Mouse (Mus musculus) neural tube, embryonic 11.5 days (tissue): ENCODE results near the gene Arhgef3. TPM values are rescaled to one million over a fixed set of nuclear protein-coding genes. Genes with fewer than 3 reads are reported as not detected.

ENCODE experiments used
- ATAC-seq: fragments of 200-750 bp; cut with Nextera tagmentation; 2 replicates; pipeline ENCODE4 v1.8.0; 2017; ENCODE audit warnings: moderate number of reproducible peaks, mild to moderate bottlenecking, moderate TSS enrichment, moderate library complexity; ENCODE audit not compliant: insufficient read depth, low FRiP score, low TSS enrichment
- DNase-seq: peaks from one replicate; pipeline ENCODE4 v3.0.0-alpha.2; 2015; ENCODE audit warnings: low spot score
- H3K27ac ChIP-seq: fragments of 300-500 bp; sonication (generic); 2 replicates; pipeline ENCODE4 v1.5.1; 2014; ENCODE audit warnings: low read depth, mild to moderate bottlenecking, low read length
- H3K27me3 ChIP-seq: fragments of 300-500 bp; sonication (generic); 2 replicates; pipeline ENCODE4 v1.6.1; 2014; ENCODE audit warnings: mild to moderate bottlenecking, low read length, mixed read lengths; ENCODE audit not compliant: control insufficient read depth, insufficient read depth
- H3K36me3 ChIP-seq: fragments of 300-500 bp; sonication (generic); 2 replicates; pipeline ENCODE4 v1.6.1; 2014; ENCODE audit warnings: mild to moderate bottlenecking, low read length, moderate library complexity, mixed read lengths; ENCODE audit not compliant: control insufficient read depth, insufficient read depth
- H3K4me1 ChIP-seq: fragments of 300-500 bp; sonication (generic); 2 replicates; pipeline ENCODE4 v1.6.1; 2014; ENCODE audit warnings: low read length, mixed read lengths; ENCODE audit not compliant: control insufficient read depth, insufficient read depth
- H3K4me2 ChIP-seq: fragments of 300-500 bp; sonication (generic); 2 replicates; pipeline ENCODE4 v1.6.1; 2014; ENCODE audit warnings: low read depth, mild to moderate bottlenecking, moderate library complexity
- H3K4me3 ChIP-seq: fragments of 300-500 bp; sonication (generic); 2 replicates; pipeline ENCODE4 v1.5.1; 2014; ENCODE audit warnings: low read depth, low read length
- H3K9ac ChIP-seq: fragments of 300-500 bp; sonication (generic); 2 replicates; pipeline ENCODE4 v1.6.1; 2014; ENCODE audit warnings: mild to moderate bottlenecking, low read length
- H3K9me3 ChIP-seq: fragments of 300-500 bp; sonication (generic); 2 replicates; pipeline ENCODE4 v1.6.1; 2016; ENCODE audit warnings: low read length; ENCODE audit not compliant: control insufficient read depth
- WGBS: fragments of 180-500 bp; shearing (Covaris S2); extraction: QIAGEN DNeasy Blood & Tissue Kit; methylation state at CpG from one replicate; pipeline ENCODE4 v1.1.7; 2014; 5-methylcytosine and 5-hydroxymethylcytosine counted together
- polyA plus RNA-seq: library from polyadenylated mRNA; unstranded; fragments of >200 nt; fragmentation: Nextera tagmentation; extraction: Ambion mirVana; gene quantifications from 2 replicates; pipeline ENCODE4 v1.2.1, GENCODE M21; 2014

The Arhgef3 gene
- polyA plus RNA-seq, 1 experiment from 2014 or later: 5.1 TPM

DNA sequence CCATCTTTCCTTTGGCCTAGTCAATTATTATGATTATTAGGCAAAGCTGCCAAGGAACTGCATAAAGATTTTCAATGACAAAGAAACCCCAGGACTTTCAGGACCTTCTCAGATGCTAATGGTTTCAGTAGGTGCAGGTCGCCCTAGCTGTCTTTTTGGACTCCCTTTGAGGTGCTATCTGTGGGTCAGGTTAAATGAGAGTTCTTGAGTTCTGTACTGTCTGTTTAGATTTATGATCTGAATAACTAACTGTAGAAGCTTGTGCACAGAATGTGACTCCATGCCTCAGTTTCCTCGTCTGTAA lies 158.1 kb downstream of the Arhgef3 start:
- WGBS: 67% methylated on average over 2 of the region's 2 CpGs
- no peak overlapping the region for H3K4me2 ChIP-seq
- no peaks in the 10 kb centered on the region for H3K36me3 ChIP-seq
- no peaks in the 10 kb centered on the region for H3K27me3 ChIP-seq
- no peaks in the 10 kb centered on the region for H3K9me3 ChIP-seq
- no peaks in the 10 kb centered on the region for H3K4me1 ChIP-seq
- DNase-seq: no peak
- no peak overlapping the region for H3K27ac ChIP-seq
- H3K4me3 ChIP-seq: no peak overlapping the region
- ATAC-seq: no peak
- no peak overlapping the region for H3K9ac ChIP-seq

DNA sequence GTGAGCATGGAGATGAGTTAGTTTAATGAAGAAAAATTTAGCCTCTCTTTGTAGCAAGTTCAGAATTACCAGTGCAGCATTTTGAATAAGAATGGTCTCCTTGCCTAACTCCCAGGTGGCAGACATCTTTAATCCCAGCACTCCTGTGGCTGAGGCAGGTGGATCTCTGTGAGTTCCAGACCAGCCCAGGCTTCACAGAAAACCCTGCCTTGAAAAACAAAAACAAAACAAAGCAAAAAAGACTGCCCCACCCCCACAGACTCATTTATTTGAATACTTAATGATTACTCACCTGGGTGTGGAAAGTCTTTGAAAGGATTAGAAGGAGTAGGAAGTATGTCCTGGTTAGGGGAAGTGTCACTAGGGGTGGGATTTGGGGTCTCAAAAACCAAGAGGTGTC lies 158.5 kb downstream of the Arhgef3 start:
- Histone ChIP-seq H3K36me3 (no peaks in the 10 kb centered on the region), H3K27ac (no peak overlapping the region), H3K4me3 (no peak overlapping the region), H3K4me1 (no peaks in the 10 kb centered on the region), H3K4me2 (no peak overlapping the region), H3K9ac (no peak overlapping the region), H3K27me3 (no peaks in the 10 kb centered on the region), H3K9me3 (no peaks in the 10 kb centered on the region)
- ATAC-seq: no peak
- no peak for DNase-seq

DNA sequence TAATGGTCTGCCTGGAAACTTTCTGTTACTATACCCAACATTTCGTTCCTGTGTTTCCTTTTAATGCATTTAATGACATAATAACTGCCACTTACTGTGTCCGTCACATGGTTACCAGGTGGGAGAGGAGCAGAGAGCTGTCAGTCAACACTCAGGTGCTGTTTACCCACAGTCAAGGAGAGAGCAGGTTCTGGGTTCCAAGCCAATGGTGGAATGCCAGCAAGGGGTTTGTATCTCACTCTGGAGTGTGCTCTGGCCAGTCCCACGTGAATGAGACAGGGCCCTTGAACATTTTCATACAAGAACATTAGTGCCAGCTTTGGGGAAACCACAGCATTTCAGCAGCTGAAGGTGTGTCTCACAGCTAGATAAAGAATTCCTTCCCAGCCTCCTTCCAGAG lies 162.6 kb downstream of the Arhgef3 start:
- no peak overlapping the region for H3K9ac ChIP-seq
- 87% methylated on average over 3 of the region's 3 CpGs for WGBS

DNA sequence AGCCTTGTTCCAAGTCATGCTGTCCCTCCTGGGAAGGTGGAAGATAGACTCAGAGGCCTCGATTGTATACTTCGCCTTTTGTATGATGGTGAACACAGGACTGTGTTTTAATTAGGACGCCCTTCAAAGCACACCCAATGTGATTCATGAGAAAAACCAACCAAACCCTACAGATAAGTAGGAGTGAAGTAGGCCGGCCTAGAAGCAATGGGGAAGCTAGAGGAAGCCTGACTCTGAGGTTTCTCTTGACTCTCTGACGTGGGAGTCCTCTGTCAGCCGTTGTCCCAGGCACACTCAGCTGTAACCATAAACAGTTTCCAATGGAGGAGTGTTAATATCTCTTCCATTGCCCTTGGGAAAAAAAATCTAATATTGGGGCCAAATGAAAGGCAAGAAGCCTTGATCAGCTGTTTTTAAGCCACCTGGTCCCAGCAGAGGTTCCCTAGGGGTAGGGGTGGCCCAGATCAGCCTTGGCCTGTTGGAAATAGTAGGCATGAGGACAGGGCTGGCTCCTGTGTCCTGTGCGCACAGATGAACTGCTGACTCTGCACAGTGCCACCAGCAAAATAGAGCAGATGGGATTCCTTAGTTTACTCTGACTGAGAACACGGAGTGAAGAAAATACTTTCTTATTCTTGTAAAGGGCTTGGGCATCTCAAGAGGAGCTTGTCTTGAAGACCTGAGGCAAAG lies 165.6 kb downstream of the Arhgef3 start:
- H3K4me3 ChIP-seq: no peak overlapping the region
- no peaks in the 10 kb centered on the region for H3K27me3 ChIP-seq
- H3K9me3 ChIP-seq: no peaks in the 10 kb centered on the region
- 88% methylated on average over 8 of the region's 8 CpGs for WGBS
- no peak for ATAC-seq
- H3K9ac ChIP-seq: no peak overlapping the region
- DNase-seq: no peak
- no peak overlapping the region for H3K4me2 ChIP-seq
- H3K27ac ChIP-seq: no peak overlapping the region
- H3K4me1 ChIP-seq: no peaks in the 10 kb centered on the region
- H3K36me3 ChIP-seq: no peaks in the 10 kb centered on the region

More for the DNA sequence above, 162.6 kb downstream of the Arhgef3 start:
- no peak for ATAC-seq
- H3K27me3 ChIP-seq: no peaks in the 10 kb centered on the region
- H3K4me1 ChIP-seq: no peaks in the 10 kb centered on the region
- no peak overlapping the region for H3K4me3 ChIP-seq
- H3K9me3 ChIP-seq: no peaks in the 10 kb centered on the region
- H3K4me2 ChIP-seq: no peak overlapping the region
- H3K36me3 ChIP-seq: no peaks in the 10 kb centered on the region
- no peak overlapping the region for H3K27ac ChIP-seq
- no peak for DNase-seq

DNA sequence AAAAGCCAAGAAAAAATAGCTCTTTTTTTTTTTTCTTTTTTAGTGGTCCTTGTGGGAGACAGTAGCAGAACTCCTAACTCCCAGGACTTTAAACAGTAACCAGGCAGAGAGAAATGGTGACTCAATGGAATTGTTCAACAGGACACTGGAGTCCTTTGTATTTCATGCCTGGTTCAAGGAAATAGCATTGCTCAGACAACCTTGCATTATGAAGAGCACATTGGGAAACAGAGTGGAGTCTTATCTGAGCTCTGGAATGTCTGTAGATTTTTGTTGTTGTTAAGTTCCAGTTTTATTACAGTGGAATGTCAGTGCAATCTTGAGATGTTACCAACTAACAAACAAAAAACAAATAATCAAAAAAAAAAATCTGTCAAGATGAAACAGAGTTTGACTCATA lies 169.3 kb downstream of the Arhgef3 start:
- no peak for DNase-seq
- no peaks in the 10 kb centered on the region for H3K9me3 ChIP-seq
- ATAC-seq: no peak

DNA sequence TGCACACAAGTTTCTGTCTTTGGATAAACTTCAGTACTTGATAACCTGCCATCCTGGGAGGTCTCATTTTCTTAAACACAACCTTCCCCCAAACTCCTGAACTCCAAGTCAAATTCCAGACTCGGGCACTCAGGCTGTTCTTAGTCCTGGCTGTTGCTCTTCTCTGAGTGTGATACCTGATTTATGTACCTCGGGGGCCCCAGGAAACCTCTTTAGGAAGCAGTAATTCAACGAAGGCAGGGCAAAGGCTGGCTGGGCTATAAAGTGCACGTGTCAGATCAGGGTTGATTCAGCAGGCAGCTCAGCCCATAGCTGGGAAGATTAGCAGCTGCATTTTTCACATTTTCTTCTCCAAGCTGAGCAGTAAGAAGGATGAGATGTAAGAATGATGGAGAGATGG lies 171.5 kb downstream of the Arhgef3 start:
- DNase-seq (no peak), ATAC-seq (no peak)
- Histone ChIP-seq H3K4me2 (no peak overlapping the region), H3K4me1 (0 out of 2 replicates have a peak, but pooled peaks cover 2% of the 10 kb centered on the region), H3K36me3 (no peaks in the 10 kb centered on the region), H3K27ac (no peak overlapping the region), H3K9me3 (no peaks in the 10 kb centered on the region), H3K4me3 (no peak overlapping the region), H3K27me3 (no peaks in the 10 kb centered on the region), H3K9ac (no peak overlapping the region)
- 17% methylated on average over 4 of the region's 4 CpGs for WGBS

More for the DNA sequence above, 169.3 kb downstream of the Arhgef3 start:
- H3K4me3 ChIP-seq: no peak overlapping the region
- no peak overlapping the region for H3K4me2 ChIP-seq
- no peaks in the 10 kb centered on the region for H3K36me3 ChIP-seq
- no peaks in the 10 kb centered on the region for H3K27me3 ChIP-seq
- no peak overlapping the region for H3K9ac ChIP-seq
- H3K27ac ChIP-seq: no peak overlapping the region
- H3K4me1 ChIP-seq: 0 out of 2 replicates have a peak, but pooled peaks cover 2% of the 10 kb centered on the region

DNA sequence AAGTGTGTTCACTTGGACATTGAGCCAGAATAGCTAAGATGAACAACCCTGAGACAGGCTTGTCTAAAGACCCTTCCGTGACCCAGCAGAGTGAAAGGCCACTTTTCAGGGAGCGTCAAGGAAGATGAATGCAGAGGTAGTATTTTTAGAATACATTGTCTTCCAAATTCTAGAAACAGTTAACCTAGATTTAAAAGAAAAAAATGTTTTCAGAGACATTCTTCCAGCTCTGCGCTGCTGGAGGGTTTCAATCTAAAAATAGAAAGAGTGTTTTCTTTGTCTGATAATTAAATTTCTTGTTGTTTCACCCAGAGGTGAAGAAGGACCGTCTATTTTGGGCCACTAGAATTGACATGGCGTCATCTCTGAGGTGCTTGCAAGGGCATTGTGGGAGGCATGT lies 174.4 kb downstream of the Arhgef3 start:
- no peaks in the 10 kb centered on the region for H3K9me3 ChIP-seq
- H3K4me1 ChIP-seq: 0 out of 2 replicates have a peak, but pooled peaks cover 2% of the 10 kb centered on the region
- DNase-seq (no peak), ATAC-seq (no peak)
- H3K36me3 ChIP-seq: no peaks in the 10 kb centered on the region
- no peak overlapping the region for H3K9ac ChIP-seq
- WGBS: 77% methylated on average over 5 of the region's 5 CpGs
- H3K4me2 ChIP-seq: no peak overlapping the region
- H3K27ac ChIP-seq: no peak overlapping the region
- no peaks in the 10 kb centered on the region for H3K27me3 ChIP-seq
- no peak overlapping the region for H3K4me3 ChIP-seq

DNA sequence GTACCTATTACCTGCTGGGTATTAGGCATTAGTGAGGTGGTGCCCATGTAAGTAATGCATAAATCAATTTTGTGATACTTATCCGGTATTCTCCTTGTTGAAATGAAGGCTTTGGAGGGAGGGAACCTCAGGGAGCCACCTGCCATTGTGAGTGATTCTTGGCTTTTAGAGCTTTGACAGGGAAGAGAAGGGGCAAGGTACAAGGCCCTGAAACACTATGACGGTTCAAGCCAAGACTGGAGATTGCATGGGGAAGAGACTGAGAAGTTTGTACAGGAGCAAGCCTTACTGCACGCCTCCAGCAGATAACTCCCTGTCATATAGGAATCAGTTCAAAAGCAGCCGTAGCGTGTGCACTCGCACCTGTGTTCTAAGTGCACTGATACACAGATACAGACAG lies 177.4 kb downstream of the Arhgef3 start:
- WGBS: 90% methylated on average over 6 of the region's 6 CpGs
- Histone ChIP-seq H3K36me3 (no peaks in the 10 kb centered on the region), H3K4me3 (no peak overlapping the region), H3K9ac (no peak overlapping the region), H3K4me1 (no peaks in the 10 kb centered on the region), H3K27me3 (no peaks in the 10 kb centered on the region), H3K4me2 (no peak overlapping the region), H3K9me3 (no peaks in the 10 kb centered on the region), H3K27ac (no peak overlapping the region)
- DNase-seq: no peak
- ATAC-seq: no peak

DNA sequence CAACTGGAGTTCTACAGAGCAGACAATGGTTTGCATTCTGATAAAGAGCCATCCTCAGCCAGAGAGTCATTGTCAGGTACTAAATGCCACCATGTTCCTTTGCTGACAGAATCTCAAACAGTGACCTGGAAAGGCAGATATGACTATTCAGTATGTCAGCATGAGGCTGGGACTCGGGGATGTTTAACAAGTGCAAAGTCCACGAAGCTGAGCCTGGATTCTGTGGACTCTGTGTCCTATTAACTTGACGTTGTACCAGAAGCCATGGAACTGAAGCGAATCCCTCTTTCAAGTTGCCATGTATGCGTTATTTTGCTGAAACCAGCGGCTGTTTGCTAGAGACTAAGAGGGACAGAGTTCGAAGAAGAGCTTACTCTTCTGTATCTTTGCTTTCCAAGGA lies 181.1 kb downstream of the Arhgef3 start:
- H3K27me3 ChIP-seq: no peaks in the 10 kb centered on the region
- whole genome bisulfite sequencing: 88% methylated on average over 7 of the region's 7 CpGs
- no peak for ATAC-seq
- DNase-seq: no peak
- H3K4me2 ChIP-seq: no peak overlapping the region
- H3K9ac ChIP-seq: no peak overlapping the region
- H3K4me1 ChIP-seq: no peaks in the 10 kb centered on the region
- H3K36me3 ChIP-seq: no peaks in the 10 kb centered on the region
- no peaks in the 10 kb centered on the region for H3K9me3 ChIP-seq
- no peak overlapping the region for H3K27ac ChIP-seq
- no peak overlapping the region for H3K4me3 ChIP-seq
